Mouse (Mus musculus): Measurements from ENCODE around the gene Lamc1. TPM values are rescaled to one million over a fixed set of nuclear protein-coding genes. Genes with fewer than 3 reads are reported as not detected.

Lamc1 gene
- polyA plus RNA-seq, 1 experiment from 2014 or later: 36.0 TPM

- WGBS: 23% methylated on average over 5 of the region's 5 CpGs
- H3K9ac ChIP-seq (replicated peaks; ENCODE audit: low read length): no peak overlapping the region
- peak; percentile 53 for DNase-seq (ENCODE audit: low spot score)
- H3K36me3 ChIP-seq (replicated peaks; ENCODE audit: control insufficient read depth, insufficient read depth, low read depth, low read length): no peaks in the 10 kb centered on the region
- H3K4me2 ChIP-seq (ENCODE audit: low read depth, low read length): no peak overlapping the region
- H3K4me1 ChIP-seq (ENCODE audit: control insufficient read depth, insufficient read depth, low read length): no peaks in the 10 kb centered on the region
- no peaks in the 10 kb centered on the region for H3K27me3 ChIP-seq (ENCODE audit: control insufficient read depth, insufficient read depth, low read length)
- no peaks in the 10 kb centered on the region for H3K9me3 ChIP-seq (replicated peaks; ENCODE audit: control insufficient read depth, low read length)
- H3K27ac ChIP-seq (replicated peaks; ENCODE audit: low read depth, low read length): no peak overlapping the region
- no peak for ATAC-seq (replicated peaks; ENCODE audit: insufficient number of reproducible peaks, low FRiP score, low TSS enrichment, low read depth)
- no peak overlapping the region for H3K4me3 ChIP-seq (ENCODE audit: low read depth, low read length)
These were observed 140.7 kb downstream of the Lamc1 start for GRCm38 (mm10) chr1:153191943-153192329.

GRCm38 (mm10) chr1:153191237-153191942 is 141.2 kb downstream of the Lamc1 start:
- H3K27ac ChIP-seq (replicated peaks; ENCODE audit: low read depth, low read length): no peak overlapping the region
- WGBS: 68% methylated on average over 15 of the region's 15 CpGs

GRCm38 (mm10) chr1:153188081-153188480 is 144.5 kb downstream of the Lamc1 start:
- no peak overlapping the region for H3K4me3 ChIP-seq (ENCODE audit: low read depth, low read length)
- H3K36me3 ChIP-seq (replicated peaks; ENCODE audit: control insufficient read depth, insufficient read depth, low read depth, low read length): no peaks in the 10 kb centered on the region
- H3K9me3 ChIP-seq (replicated peaks; ENCODE audit: control insufficient read depth, low read length): no peaks in the 10 kb centered on the region
- DNase-seq (ENCODE audit: low spot score): no peak
- no peak overlapping the region for H3K27ac ChIP-seq (replicated peaks; ENCODE audit: low read depth, low read length)
- no peaks in the 10 kb centered on the region; the same call in 1 of the 2 replicates for H3K4me1 ChIP-seq (ENCODE audit: control insufficient read depth, insufficient read depth, low read length)
- no peak overlapping the region for H3K4me2 ChIP-seq (ENCODE audit: low read depth, low read length)
- no peak overlapping the region for H3K9ac ChIP-seq (replicated peaks; ENCODE audit: low read length)
- no peak for ATAC-seq (replicated peaks; ENCODE audit: insufficient number of reproducible peaks, low FRiP score, low TSS enrichment, low read depth)
- peaks cover 16% of the 10 kb centered on the region for H3K27me3 ChIP-seq (ENCODE audit: control insufficient read depth, insufficient read depth, low read length)
- WGBS: 88% methylated on average over 3 of the region's 3 CpGs

More at GRCm38 (mm10) chr1:153191237-153191942, 141.2 kb downstream of the Lamc1 start:
- H3K9ac ChIP-seq (replicated peaks; ENCODE audit: low read length): no peak overlapping the region
- H3K4me2 ChIP-seq (ENCODE audit: low read depth, low read length): no peak overlapping the region
- DNase-seq (ENCODE audit: low spot score): no peak
- no peaks in the 10 kb centered on the region for H3K36me3 ChIP-seq (replicated peaks; ENCODE audit: control insufficient read depth, insufficient read depth, low read depth, low read length)
- no peaks in the 10 kb centered on the region; the same call in 1 of the 2 replicates for H3K27me3 ChIP-seq (ENCODE audit: control insufficient read depth, insufficient read depth, low read length)
- H3K9me3 ChIP-seq (replicated peaks; ENCODE audit: control insufficient read depth, low read length): no peaks in the 10 kb centered on the region
- H3K4me3 ChIP-seq (ENCODE audit: low read depth, low read length): no peak overlapping the region
- no peaks in the 10 kb centered on the region for H3K4me1 ChIP-seq (ENCODE audit: control insufficient read depth, insufficient read depth, low read length)
- no peak for ATAC-seq (replicated peaks; ENCODE audit: insufficient number of reproducible peaks, low FRiP score, low TSS enrichment, low read depth)

DNA sequence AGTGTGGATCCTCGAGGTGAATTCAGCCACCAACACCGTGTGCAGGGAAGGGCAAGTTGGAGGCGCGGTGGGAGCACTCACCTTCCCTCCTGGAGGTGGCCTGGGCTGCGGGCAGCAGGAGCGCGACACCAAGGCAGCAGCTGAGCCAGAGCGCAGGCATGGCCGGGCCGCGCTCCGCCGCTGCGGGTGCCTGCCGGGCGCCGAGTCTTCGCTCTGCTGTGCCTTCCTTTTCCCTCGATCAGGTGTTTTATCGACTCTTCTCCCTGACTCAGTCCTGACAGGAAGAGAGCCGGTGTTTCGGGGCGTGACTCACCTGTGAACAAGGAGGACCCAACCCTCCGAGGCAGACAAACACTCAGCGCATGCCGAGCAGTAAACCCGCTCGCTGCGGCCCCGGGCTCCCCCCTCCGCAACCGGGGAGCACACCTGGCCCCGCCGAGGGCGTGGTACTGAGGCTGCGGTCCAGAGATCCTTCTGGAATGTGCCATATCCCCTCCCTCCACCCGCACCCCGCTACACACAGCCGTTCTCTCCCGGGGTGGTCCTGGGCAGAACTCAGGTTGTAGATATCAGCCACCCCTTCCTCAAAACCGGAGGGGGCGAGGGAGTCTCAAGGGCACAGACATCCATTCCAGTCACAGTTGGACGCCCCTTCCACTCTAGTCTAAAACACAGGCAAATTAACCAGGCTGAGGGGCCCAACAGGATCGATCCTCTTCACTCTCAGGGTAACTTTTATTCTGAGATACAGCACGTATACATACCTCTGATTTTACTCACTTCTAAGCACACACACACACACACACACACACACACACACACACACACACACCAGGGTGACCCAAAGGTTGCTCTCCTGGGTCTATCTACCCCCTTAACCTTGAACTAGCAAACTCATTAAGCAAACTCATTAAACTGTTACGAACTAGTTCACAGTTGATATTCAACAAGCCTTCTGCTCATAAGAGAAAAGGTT is 146.5 kb downstream of the Lamc1 start, which contains the start of gene Lamc2:
Gene Lamc2 (minus strand): TSS at position 620 of the 976 bp plus-strand sequence.
- H3K36me3 ChIP-seq (replicated peaks; ENCODE audit: control insufficient read depth, insufficient read depth, low read depth, low read length): no peaks in the 10 kb centered on the region
- H3K27ac ChIP-seq (replicated peaks; ENCODE audit: low read depth, low read length): no peak within 1 kb of the TSS
- peaks cover 16% of the 10 kb centered on the region for H3K27me3 ChIP-seq (ENCODE audit: control insufficient read depth, insufficient read depth, low read length)
- H3K9me3 ChIP-seq (replicated peaks; ENCODE audit: control insufficient read depth, low read length): no peaks in the 10 kb centered on the region
- H3K9ac ChIP-seq (replicated peaks; ENCODE audit: low read length): peak within 1 kb of the TSS; percentile 23
- no peaks in the 10 kb centered on the region; the same call in 1 of the 2 replicates for H3K4me1 ChIP-seq (ENCODE audit: control insufficient read depth, insufficient read depth, low read length)
- 3% methylated on average over 45 of the region's 46 CpGs for WGBS
- ATAC-seq (replicated peaks; ENCODE audit: insufficient number of reproducible peaks, low FRiP score, low TSS enrichment, low read depth) (peak; percentile 58; the same call in 1 of the 2 replicates), DNase-seq (ENCODE audit: low spot score) (peak; percentile 49)
- peak within 1 kb of the TSS; percentile 76 for H3K4me2 ChIP-seq (ENCODE audit: low read depth, low read length)
- H3K4me3 ChIP-seq (ENCODE audit: low read depth, low read length): peak within 1 kb of the TSS; percentile 32

- H3K9me3 ChIP-seq (replicated peaks; ENCODE audit: control insufficient read depth, low read length): no peaks in the 10 kb centered on the region
- DNase-seq (ENCODE audit: low spot score): no peak
These were observed 151.8 kb downstream of the Lamc1 start for GRCm38 (mm10) chr1:153180586-153181289.

GRCm38 (mm10) chr1:153180160-153180559 is 152.4 kb downstream of the Lamc1 start:
- 85% methylated on average over 4 of the region's 4 CpGs for whole genome bisulfite sequencing
- no peak overlapping the region for H3K4me3 ChIP-seq (ENCODE audit: low read depth, low read length)
- no peak overlapping the region for H3K4me2 ChIP-seq (ENCODE audit: low read depth, low read length)
- H3K27me3 ChIP-seq (ENCODE audit: control insufficient read depth, insufficient read depth, low read length): 0 out of 2 replicates have a peak, but pooled peaks cover 7% of the 10 kb centered on the region
- H3K9ac ChIP-seq (replicated peaks; ENCODE audit: low read length): no peak overlapping the region
- no peaks in the 10 kb centered on the region for H3K36me3 ChIP-seq (replicated peaks; ENCODE audit: control insufficient read depth, insufficient read depth, low read depth, low read length)
- DNase-seq (ENCODE audit: low spot score) (no peak), ATAC-seq (replicated peaks; ENCODE audit: insufficient number of reproducible peaks, low FRiP score, low TSS enrichment, low read depth) (no peak)
- H3K27ac ChIP-seq (replicated peaks; ENCODE audit: low read depth, low read length): no peak overlapping the region
- no peaks in the 10 kb centered on the region for H3K4me1 ChIP-seq (ENCODE audit: control insufficient read depth, insufficient read depth, low read length)
- H3K9me3 ChIP-seq (replicated peaks; ENCODE audit: control insufficient read depth, low read length): no peaks in the 10 kb centered on the region

More at GRCm38 (mm10) chr1:153180586-153181289, 151.8 kb downstream of the Lamc1 start:
- Histone ChIP-seq H3K36me3 (replicated peaks; ENCODE audit: control insufficient read depth, insufficient read depth, low read depth, low read length) (no peaks in the 10 kb centered on the region), H3K27me3 (ENCODE audit: control insufficient read depth, insufficient read depth, low read length) (peaks cover 12% of the 10 kb centered on the region; the same call in 1 of the 2 replicates), H3K4me2 (ENCODE audit: low read depth, low read length) (no peak overlapping the region), H3K4me3 (ENCODE audit: low read depth, low read length) (no peak overlapping the region), H3K4me1 (ENCODE audit: control insufficient read depth, insufficient read depth, low read length) (no peaks in the 10 kb centered on the region), H3K27ac (replicated peaks; ENCODE audit: low read depth, low read length) (no peak overlapping the region), H3K9ac (replicated peaks; ENCODE audit: low read length) (no peak overlapping the region)
- no peak for ATAC-seq (replicated peaks; ENCODE audit: insufficient number of reproducible peaks, low FRiP score, low TSS enrichment, low read depth)
- 55% methylated on average over 9 of the region's 9 CpGs for WGBS

DNA sequence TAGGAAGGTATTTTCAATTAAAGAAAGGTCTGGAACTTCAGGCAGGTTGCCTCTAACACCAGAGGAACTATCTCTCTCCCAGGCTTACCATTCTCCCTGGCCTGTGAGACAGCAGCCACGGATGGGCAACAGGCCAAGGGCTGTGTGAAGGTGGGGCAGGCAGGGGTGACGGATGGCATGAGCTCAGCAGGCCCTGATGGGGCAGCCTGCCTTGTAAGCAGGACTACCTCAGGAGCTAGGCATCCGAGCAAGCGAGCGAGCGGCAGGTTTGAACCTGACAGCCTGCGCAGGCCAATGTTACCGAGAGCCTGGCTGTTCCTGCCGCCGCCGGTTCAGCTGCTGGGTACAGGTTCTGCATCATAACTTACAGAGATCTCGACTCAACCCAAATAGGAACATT is 157.8 kb downstream of the Lamc1 start:
- Histone ChIP-seq H3K4me2 (ENCODE audit: low read depth, low read length) (no peak overlapping the region), H3K9me3 (replicated peaks; ENCODE audit: control insufficient read depth, low read length) (no peaks in the 10 kb centered on the region), H3K27ac (replicated peaks; ENCODE audit: low read depth, low read length) (no peak overlapping the region), H3K36me3 (replicated peaks; ENCODE audit: control insufficient read depth, insufficient read depth, low read depth, low read length) (no peaks in the 10 kb centered on the region), H3K27me3 (ENCODE audit: control insufficient read depth, insufficient read depth, low read length) (no peaks in the 10 kb centered on the region), H3K4me1 (ENCODE audit: control insufficient read depth, insufficient read depth, low read length) (no peaks in the 10 kb centered on the region), H3K9ac (replicated peaks; ENCODE audit: low read length) (no peak overlapping the region), H3K4me3 (ENCODE audit: low read depth, low read length) (no peak overlapping the region)
- DNase-seq (ENCODE audit: low spot score): peak; percentile 3
- no peak for ATAC-seq (replicated peaks; ENCODE audit: insufficient number of reproducible peaks, low FRiP score, low TSS enrichment, low read depth)
- WGBS: 66% methylated on average over 12 of the region's 12 CpGs
